Mouse (Mus musculus) mature B cell (primary cell): Measurements from ENCODE around the gene Cybrd1.

Experiments used
- in situ Hi-C: fragments of 300-500 bp; cut with MboI; formaldehyde crosslinking; loops from 2 replicates; pipeline ENCODE4 v1.14.3; 2019

Cybrd1 gene

GRCm38 (mm10) chr2:71117797-71118708 lies at the start of gene Cybrd1:
Gene Cybrd1, plus strand, starts transcription at chr2:71117923.
- in situ Hi-C loops = no loop called here

DNA sequence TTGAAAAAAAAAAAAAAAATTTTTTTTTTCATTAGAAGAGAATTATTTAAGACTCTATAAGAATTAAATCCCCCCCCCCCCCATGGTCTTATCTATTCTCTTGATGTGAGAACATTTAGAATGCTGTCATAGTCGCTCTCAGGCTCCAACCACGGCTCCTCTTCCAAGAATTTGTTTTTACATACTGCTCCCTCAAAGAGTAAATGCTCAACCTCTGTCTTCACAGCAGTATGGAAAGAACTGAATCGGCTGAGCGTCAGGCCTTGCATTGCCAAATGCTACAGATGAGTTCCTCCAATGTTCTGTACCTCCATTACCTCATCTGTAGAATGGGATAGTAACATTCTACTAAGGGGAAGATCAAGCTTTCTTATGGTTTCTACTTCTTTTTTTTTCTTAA lies 46.1 kb upstream of the Cybrd1 start:
- in situ Hi-C loops = no loop called here

- in situ Hi-C loops = no loop called here
Observed at GRCm38 (mm10) chr2:71073330-71073729, 44.4 kb upstream of the Cybrd1 start.

DNA sequence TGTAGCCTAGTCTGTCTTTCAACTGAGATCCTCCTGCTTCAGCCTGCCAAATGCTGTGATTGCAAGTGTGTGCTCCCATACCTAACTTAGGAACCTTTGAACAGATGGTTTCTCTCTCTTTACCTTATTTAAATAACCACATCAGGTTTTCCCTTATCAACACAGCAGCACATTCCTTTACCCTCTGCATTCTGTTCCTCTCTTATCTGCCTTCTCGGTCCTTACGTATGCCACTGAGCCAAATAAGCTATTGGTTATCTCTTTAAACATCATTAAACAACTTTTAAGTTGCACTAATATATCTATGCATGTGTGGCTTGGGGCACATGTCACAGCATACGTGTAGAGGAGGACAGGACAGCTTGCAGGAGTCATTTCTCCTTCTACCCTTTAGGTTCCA lies 43.9 kb upstream of the Cybrd1 start:
- in situ Hi-C loops = no loop called here

DNA sequence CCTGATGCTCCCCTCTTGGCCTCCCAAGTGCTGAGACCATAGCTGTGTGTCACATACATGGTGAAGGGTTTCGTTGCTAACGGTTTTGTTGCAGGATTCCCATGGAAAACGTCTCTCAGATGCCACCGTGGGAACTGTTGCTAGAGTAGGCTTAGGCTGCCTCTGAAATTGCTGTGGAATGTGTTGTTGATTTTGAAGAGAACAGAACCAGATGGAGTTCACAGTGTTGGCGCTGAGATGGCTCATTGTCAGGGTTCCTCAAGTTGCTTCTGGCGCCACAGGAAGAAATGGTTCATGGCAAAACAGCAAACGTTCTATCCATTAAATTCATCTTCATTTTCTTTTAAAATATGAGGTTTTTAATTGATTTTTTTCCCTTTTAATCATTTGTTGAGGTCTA lies 35.3 kb upstream of the Cybrd1 start:
- in situ Hi-C loops = no loop called here

DNA sequence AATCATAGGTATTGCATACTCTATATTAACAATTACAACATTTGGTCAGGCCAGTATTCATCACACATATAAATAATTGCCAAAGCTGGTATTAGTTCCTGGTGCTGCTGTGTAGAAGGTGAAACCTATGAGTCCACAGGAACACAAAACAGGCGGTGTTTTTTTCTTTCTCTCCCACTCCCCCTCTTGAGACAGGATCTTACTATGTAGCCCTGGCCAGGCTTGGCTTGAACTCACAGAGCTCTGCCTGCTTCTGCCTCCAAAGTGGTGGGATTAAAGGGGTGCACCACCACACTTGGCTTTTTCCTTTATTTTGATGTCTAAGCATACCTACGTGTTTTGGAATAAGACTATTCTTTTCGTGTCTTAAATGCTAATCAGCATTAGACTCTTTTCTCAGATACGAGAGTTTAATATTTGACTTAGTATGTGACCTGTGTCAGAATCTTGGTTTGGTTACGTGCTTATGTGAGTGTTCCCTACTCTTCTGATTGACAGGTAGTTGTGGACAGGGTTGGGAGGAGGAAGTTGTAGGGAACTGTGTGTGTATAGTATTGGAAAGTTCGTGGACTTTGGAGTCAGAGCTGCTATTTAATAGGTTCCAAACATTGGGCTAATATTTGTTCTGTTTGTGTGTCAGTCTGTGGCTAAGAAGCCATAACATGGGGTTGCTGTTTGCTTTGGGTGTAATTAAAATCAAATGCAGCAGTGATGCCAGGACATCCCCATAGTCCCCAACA lies 34.1 kb upstream of the Cybrd1 start:
- in situ Hi-C loops = no loop called here

DNA sequence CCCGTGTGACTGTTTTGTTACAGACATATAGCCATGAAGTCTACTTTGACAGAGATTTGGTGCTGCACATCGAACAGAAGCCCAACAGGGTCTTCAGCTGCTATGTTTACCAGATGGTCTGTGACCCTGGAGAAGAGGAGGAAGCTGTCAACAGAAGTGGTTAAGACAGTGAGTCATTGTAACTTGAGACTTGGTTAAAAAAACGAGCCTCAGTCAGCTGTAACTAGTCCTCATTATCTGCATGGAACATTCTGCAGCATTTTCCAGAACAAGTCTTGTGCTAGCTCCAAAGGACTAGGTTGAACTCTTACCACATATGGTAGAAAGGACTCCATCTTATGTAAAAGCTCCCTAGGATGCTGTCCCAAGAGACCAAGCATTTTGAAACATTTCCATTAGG lies 28.0 kb upstream of the Cybrd1 start:
- in situ Hi-C loops = no loop called here

- in situ Hi-C loops = no loop called here
Observed at GRCm38 (mm10) chr2:71090660-71091445, 26.9 kb upstream of the Cybrd1 start.

GRCm38 (mm10) chr2:71096170-71096569 lies 21.6 kb upstream of the Cybrd1 start:
- in situ Hi-C loops = no loop called here

GRCm38 (mm10) chr2:71102621-71103291 lies 15.0 kb upstream of the Cybrd1 start:
- in situ Hi-C loops = no loop called here

DNA sequence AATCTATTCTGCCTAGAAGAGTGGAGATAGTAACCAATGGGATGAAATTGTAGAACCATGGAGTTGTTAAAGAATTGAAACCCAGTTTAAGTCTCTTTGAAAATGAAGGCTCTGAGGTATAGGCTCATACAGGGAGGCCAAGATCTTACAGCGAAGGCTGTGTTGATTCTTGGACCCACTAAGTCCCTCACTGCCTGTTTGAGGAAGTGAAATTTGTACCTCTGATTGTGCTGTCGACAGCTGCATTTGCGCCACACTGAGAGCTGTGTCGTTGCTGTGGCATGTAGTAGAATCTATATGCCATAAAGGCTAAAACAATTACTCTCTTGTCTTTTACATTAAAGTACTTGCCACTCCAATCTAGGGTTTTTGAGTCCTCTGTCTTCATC lies 14.4 kb upstream of the Cybrd1 start:
- in situ Hi-C loops = no loop called here

- in situ Hi-C loops = no loop called here
Observed at GRCm38 (mm10) chr2:71104696-71105095, 13.0 kb upstream of the Cybrd1 start.

DNA sequence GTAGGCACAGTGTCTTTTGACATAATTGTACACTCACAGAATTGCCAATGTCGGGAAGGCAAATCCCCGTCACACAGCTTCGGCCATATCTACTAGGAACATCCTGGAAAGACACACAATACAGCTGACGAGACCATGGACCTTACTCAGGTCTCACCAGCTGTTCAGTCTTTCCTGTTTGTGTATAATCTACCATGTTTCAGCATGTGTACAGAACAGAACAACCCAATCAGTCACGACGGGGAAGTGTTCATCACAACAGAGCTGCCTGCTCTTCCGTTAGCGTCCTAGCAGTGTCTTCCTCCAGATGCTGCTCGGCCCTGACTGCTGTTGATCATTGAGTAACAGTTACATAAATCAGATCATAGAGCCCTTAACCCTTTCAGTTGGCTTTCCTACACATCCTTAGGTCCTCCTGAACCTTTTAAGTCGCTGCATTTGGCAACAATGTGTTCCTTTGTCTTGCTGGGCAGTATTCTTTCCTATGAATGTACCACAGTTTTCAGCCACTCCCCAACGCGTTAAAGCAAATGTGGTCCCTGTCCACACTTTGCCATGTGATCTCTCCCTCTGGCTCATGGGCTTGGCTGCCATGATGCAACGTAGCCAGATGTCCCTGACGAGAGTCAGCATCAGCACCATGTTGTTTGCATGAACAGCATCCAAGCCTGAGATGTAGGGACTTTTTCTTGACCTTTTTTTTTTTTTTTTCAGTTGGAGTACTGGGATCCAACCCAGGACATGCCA lies 12.1 kb upstream of the Cybrd1 start:
- in situ Hi-C loops = no loop called here

DNA sequence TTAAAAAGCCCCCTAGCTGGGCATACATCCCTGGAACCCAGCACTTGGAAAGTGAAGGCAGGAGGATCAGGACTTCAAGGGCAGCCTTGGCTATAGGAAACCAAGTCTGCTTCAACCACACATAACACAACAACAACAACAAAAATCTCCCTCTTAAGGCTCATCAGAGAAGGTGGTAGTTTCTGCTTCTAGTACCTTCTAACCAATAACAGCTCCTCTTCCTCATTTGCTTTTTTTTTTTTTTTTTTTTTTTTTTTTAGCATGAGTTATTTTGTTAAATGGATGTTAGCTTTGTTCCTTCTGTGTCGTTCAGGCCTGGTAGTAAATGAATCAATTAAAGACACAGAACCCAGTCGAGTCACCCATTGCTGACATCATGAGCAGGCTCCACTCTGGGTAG lies 10.5 kb upstream of the Cybrd1 start:
- in situ Hi-C loops = no loop called here

GRCm38 (mm10) chr2:71108541-71108940 lies 9.2 kb upstream of the Cybrd1 start:
- in situ Hi-C loops = no loop called here

DNA sequence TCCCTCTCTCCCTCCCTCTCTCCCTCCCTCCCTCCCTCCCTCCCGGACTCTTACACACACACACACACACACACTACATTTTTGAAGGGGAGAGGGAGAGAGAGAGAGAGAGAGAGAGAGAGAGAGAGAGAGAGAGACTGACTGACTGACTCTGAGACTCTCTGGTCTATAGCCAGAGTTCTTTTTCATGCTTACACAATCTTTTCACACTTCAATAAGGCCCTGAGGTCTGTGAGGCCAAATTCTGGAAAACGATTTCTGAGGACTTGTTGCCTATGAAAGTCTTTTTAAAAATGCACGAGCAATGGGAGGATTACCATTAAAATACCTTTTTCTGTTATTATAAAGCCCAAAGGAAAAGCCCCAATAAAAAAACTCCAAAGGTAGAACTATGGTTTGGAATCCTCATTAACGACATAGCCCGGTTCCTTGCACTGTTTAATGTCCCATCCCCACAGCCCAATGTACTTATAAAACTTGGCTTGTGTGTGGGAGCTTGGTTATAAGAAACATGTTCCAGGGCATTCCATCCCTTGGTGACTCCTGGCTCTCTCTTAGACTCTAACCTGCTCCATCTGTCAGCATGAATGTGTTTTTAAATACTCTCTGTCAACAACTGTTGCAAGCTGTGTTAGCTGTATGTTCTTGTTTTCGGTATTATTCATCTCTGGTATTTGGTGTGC lies 4.1 kb upstream of the Cybrd1 start:
- in situ Hi-C loops = no loop called here

GRCm38 (mm10) chr2:71116151-71116550 lies 1.6 kb upstream of the Cybrd1 start:
- in situ Hi-C loops = no loop called here

- in situ Hi-C loops = no loop called here
Observed at GRCm38 (mm10) chr2:71120844-71121243, 3.1 kb downstream of the Cybrd1 start.

DNA sequence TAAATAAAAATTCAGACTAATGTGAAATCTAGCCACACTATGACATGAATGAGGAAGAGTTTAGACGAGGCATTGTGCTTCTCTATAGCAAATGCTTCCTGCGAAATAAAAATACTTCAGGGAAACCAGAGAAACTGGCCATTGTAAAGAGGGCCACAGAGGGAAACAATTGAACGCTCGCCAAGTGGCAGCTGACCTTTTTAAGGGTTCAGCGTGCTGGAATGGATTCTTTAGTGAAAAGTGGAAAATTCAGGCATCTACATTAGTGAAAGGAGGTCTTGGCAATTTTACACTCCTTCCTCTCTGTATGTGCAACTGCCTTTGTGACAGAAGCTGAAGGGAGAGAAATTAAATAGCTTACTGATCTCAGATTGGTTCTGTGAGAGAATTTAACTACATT lies 3.7 kb downstream of the Cybrd1 start:
- in situ Hi-C loops = no loop called here

GRCm38 (mm10) chr2:71122268-71123029 lies 4.7 kb downstream of the Cybrd1 start:
- in situ Hi-C loops = no loop called here
